Mouse (Mus musculus): ENCODE data around the gene Bfsp2. TPM values are rescaled to one million over a fixed set of nuclear protein-coding genes. Genes with fewer than 3 reads are reported as not detected.

Bfsp2 gene
- polyA plus RNA-seq, 1 experiment from 2014 or later = 1.0 TPM

- Histone ChIP-seq H3K4me3 (no peak overlapping the region), H3K4me1 (peaks cover 10% of the 10 kb centered on the region), H3K36me3 (no peaks in the 10 kb centered on the region), H3K27ac (no peak overlapping the region), H3K9me3 (replicated peaks) (no peaks in the 10 kb centered on the region), H3K27me3 (ENCODE audit: low read depth, poor library complexity, severe bottlenecking) (no peaks in the 10 kb centered on the region)
- WGBS = 31% methylated on average over 13 of the region's 13 CpGs
- DNase-seq (ENCODE audit: low spot score) = no peak
Measured at GRCm38 (mm10) chr9:103443121-103443823, 36.9 kb downstream of the Bfsp2 start.

- 83% methylated on average over 3 of the region's 3 CpGs for WGBS
- no peak for DNase-seq (ENCODE audit: low spot score)
- Histone ChIP-seq H3K4me1 (peaks cover 10% of the 10 kb centered on the region), H3K27me3 (ENCODE audit: low read depth, poor library complexity, severe bottlenecking) (no peaks in the 10 kb centered on the region), H3K36me3 (no peaks in the 10 kb centered on the region), H3K4me3 (no peak overlapping the region), H3K9me3 (replicated peaks) (no peaks in the 10 kb centered on the region), H3K27ac (no peak overlapping the region)
Measured at GRCm38 (mm10) chr9:103440597-103440996, 39.6 kb downstream of the Bfsp2 start.

GRCm38 (mm10) chr9:103437104-103437503, 43.1 kb downstream of the Bfsp2 start:
- DNase-seq (ENCODE audit: low spot score) = no peak
- Histone ChIP-seq H3K9me3 (replicated peaks) (no peaks in the 10 kb centered on the region), H3K27ac (no peak overlapping the region), H3K4me3 (no peak overlapping the region), H3K4me1 (peaks cover 10% of the 10 kb centered on the region), H3K27me3 (ENCODE audit: low read depth, poor library complexity, severe bottlenecking) (no peaks in the 10 kb centered on the region), H3K36me3 (no peaks in the 10 kb centered on the region)
- 77% methylated on average over 5 of the region's 5 CpGs for WGBS

- peaks cover 13% of the 10 kb centered on the region for H3K4me1 ChIP-seq
- 54% methylated on average over 4 of the region's 4 CpGs for WGBS
- H3K4me3 ChIP-seq = no peak overlapping the region
- DNase-seq (ENCODE audit: low spot score) = no peak
- no peaks in the 10 kb centered on the region for H3K36me3 ChIP-seq
- no peak overlapping the region for H3K27ac ChIP-seq
- no peaks in the 10 kb centered on the region for H3K9me3 ChIP-seq (replicated peaks)
- no peaks in the 10 kb centered on the region for H3K27me3 ChIP-seq (ENCODE audit: low read depth, poor library complexity, severe bottlenecking)
Measured at GRCm38 (mm10) chr9:103434116-103434515, 46.1 kb downstream of the Bfsp2 start.

DNA sequence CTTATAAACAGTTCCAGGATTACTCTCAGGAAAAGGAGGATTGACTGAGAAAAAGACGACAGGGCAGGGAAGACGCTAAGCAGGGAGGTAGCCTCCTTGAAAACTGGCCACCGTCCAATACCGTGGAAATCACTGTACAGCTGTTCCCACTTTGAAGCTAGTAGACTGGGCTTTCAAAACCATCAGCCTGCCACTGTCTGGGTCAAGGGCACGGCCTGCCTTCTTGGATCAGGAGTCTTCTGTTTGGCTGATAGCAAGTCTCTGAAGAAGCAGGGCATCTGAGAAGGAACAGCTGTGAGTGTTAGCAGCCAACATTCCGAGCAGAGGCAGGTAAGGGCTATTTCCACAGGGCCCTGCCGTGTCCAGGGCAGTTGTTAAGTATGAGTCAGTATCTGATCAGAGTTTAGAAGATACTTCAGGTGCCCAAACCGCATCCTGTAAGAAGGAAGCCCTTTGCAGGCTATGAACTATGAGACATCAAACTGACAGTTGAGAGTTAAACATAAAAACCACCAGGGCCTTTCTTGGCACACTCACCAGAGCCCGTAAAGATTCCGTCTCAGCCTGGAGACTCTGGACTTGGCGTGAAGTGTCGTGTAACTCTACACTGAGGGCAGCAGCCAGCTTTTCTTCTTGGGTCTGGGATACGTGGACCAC, 48.0 kb downstream of the Bfsp2 start:
- no peak for DNase-seq (ENCODE audit: low spot score)
- Histone ChIP-seq H3K4me3 (no peak overlapping the region), H3K36me3 (no peaks in the 10 kb centered on the region), H3K27me3 (ENCODE audit: low read depth, poor library complexity, severe bottlenecking) (no peaks in the 10 kb centered on the region), H3K4me1 (peaks cover 13% of the 10 kb centered on the region), H3K9me3 (replicated peaks) (no peaks in the 10 kb centered on the region), H3K27ac (no peak overlapping the region)
- 59% methylated on average over 13 of the region's 13 CpGs for WGBS

DNA sequence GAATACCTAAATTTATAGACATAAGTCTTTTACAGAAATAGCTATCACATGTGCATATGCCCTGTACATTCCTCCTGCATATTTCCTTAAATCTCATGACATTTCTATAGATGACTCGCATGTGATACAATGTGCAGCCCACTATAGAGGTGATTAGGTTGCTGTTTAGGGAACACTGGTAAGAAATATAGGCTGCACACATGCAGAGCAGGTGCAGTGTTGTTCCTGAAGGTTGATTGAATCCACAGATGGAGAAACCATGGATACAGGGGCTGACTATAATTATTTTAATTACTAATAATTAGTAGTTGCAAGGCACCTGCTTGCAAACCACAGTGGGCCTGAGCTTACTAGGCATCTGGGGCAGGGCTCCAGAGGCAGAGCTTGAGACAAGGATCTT, 48.5 kb downstream of the Bfsp2 start:
- no peak for DNase-seq (ENCODE audit: low spot score)
- Histone ChIP-seq H3K27me3 (ENCODE audit: low read depth, poor library complexity, severe bottlenecking) (no peaks in the 10 kb centered on the region), H3K27ac (no peak overlapping the region), H3K4me1 (peaks cover 13% of the 10 kb centered on the region), H3K9me3 (replicated peaks) (no peaks in the 10 kb centered on the region), H3K4me3 (no peak overlapping the region), H3K36me3 (no peaks in the 10 kb centered on the region)
- WGBS = 95% methylated on average over 1 of the region's 1 CpGs

GRCm38 (mm10) chr9:103430431-103431220, 49.6 kb downstream of the Bfsp2 start:
- DNase-seq (ENCODE audit: low spot score) = no peak
- WGBS = 84% methylated on average over 13 of the region's 13 CpGs
- Histone ChIP-seq H3K27me3 (ENCODE audit: low read depth, poor library complexity, severe bottlenecking) (no peaks in the 10 kb centered on the region), H3K4me3 (no peak overlapping the region), H3K36me3 (no peaks in the 10 kb centered on the region), H3K9me3 (replicated peaks) (no peaks in the 10 kb centered on the region), H3K27ac (no peak overlapping the region), H3K4me1 (peaks cover 13% of the 10 kb centered on the region)

- Histone ChIP-seq H3K27me3 (ENCODE audit: low read depth, poor library complexity, severe bottlenecking) (no peaks in the 10 kb centered on the region), H3K9me3 (replicated peaks) (no peaks in the 10 kb centered on the region), H3K36me3 (no peaks in the 10 kb centered on the region), H3K4me3 (no peak overlapping the region), H3K4me1 (peaks cover 15% of the 10 kb centered on the region), H3K27ac (no peak overlapping the region)
- 74% methylated on average over 11 of the region's 11 CpGs for WGBS
- no peak for DNase-seq (ENCODE audit: low spot score)
Measured at GRCm38 (mm10) chr9:103426425-103426824, 53.8 kb downstream of the Bfsp2 start.

GRCm38 (mm10) chr9:103424869-103425268, 55.4 kb downstream of the Bfsp2 start:
- Histone ChIP-seq H3K9me3 (replicated peaks) (no peaks in the 10 kb centered on the region), H3K36me3 (no peaks in the 10 kb centered on the region), H3K4me1 (peaks cover 15% of the 10 kb centered on the region), H3K4me3 (no peak overlapping the region), H3K27me3 (ENCODE audit: low read depth, poor library complexity, severe bottlenecking) (no peaks in the 10 kb centered on the region), H3K27ac (no peak overlapping the region)
- DNase-seq (ENCODE audit: low spot score) = no peak
- 83% methylated on average over 11 of the region's 11 CpGs for WGBS

DNA sequence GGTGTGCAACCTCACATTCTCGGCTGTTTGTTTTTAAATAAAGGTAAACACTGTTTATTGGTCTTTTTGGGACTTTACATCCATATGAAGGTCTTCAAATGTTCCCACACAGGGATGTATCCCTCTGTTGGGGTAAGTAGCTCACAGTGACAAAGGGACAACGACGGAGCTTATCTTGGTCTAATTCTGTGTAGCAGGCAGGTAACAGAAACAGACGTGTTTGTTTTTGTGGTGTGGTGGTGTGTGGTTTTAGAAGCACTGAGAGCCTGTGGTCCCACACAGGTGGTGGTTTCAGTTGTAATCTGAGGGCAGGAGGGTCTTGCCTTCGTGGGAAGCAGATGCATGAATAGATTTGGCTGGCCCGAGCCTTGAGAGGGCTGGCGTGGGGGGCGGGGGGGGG, 56.3 kb downstream of the Bfsp2 start:
- no peak for DNase-seq (ENCODE audit: low spot score)
- Histone ChIP-seq H3K9me3 (replicated peaks) (no peaks in the 10 kb centered on the region), H3K36me3 (no peaks in the 10 kb centered on the region), H3K27ac (no peak overlapping the region), H3K4me3 (no peak overlapping the region), H3K27me3 (ENCODE audit: low read depth, poor library complexity, severe bottlenecking) (no peaks in the 10 kb centered on the region), H3K4me1 (peaks cover 15% of the 10 kb centered on the region)
- WGBS = 82% methylated on average over 8 of the region's 8 CpGs

- Histone ChIP-seq H3K4me3 (no peak overlapping the region), H3K27me3 (ENCODE audit: low read depth, poor library complexity, severe bottlenecking) (no peaks in the 10 kb centered on the region), H3K9me3 (replicated peaks) (no peaks in the 10 kb centered on the region), H3K27ac (no peak overlapping the region), H3K36me3 (no peaks in the 10 kb centered on the region), H3K4me1 (peaks cover 15% of the 10 kb centered on the region)
- 84% methylated on average over 7 of the region's 7 CpGs for WGBS
- DNase-seq (ENCODE audit: low spot score) = no peak
Measured at GRCm38 (mm10) chr9:103423384-103423783, 56.8 kb downstream of the Bfsp2 start.

DNA sequence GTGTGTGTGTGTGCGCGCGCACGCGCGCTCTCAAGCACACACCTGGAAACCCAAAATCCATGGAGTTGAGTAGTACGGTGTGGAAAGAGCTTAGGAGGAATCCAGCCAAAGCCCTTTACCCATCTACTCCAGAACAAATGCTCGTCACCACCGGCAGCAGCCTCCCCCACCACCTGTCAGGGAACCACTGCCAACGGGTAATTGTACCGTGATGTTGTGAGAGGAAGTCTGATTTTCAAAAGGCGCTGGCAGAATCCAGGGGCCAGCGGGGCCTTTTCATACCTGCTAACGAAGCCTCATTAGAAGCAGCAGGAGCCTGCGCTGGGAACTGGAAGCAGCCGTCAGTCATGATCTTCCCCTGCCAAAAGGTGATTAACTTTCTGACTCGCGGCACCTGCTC, 57.4 kb downstream of the Bfsp2 start:
- WGBS = 60% methylated on average over 18 of the region's 18 CpGs
- no peak overlapping the region for H3K4me3 ChIP-seq
- H3K27me3 ChIP-seq (ENCODE audit: low read depth, poor library complexity, severe bottlenecking) = no peaks in the 10 kb centered on the region
- no peak overlapping the region for H3K27ac ChIP-seq
- peaks cover 15% of the 10 kb centered on the region for H3K4me1 ChIP-seq
- no peak for DNase-seq (ENCODE audit: low spot score)
- H3K36me3 ChIP-seq = no peaks in the 10 kb centered on the region
- H3K9me3 ChIP-seq (replicated peaks) = no peaks in the 10 kb centered on the region

DNA sequence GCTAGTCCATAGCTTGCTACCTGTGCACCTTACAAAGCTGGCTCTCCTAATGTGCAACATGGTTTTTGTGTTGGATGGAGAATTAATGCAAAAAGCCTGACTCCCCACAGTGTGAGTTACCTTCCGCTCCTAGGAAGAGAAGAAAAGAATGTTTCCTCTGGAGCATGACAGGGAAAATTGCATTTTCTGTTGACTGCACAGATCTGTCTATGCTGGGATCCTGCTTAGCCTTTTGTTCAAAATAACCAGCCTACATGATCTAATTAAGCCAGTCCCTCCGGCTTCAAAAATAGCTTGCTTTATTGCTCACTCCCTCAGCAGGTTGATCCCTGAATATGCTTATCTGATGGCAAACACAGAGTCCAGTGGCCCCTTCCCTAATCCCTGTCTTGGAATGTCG, 59.4 kb downstream of the Bfsp2 start:
- Histone ChIP-seq H3K4me1 (peaks cover 15% of the 10 kb centered on the region), H3K36me3 (no peaks in the 10 kb centered on the region), H3K27me3 (ENCODE audit: low read depth, poor library complexity, severe bottlenecking) (no peaks in the 10 kb centered on the region), H3K9me3 (replicated peaks) (no peaks in the 10 kb centered on the region), H3K4me3 (no peak overlapping the region), H3K27ac (no peak overlapping the region)
- WGBS = 70% methylated on average over 3 of the region's 3 CpGs
- no peak for DNase-seq (ENCODE audit: low spot score)
